Mouse (Mus musculus): ENCODE results near the gene Fetub. TPM values are rescaled to one million over a fixed set of nuclear protein-coding genes. Genes with fewer than 3 reads are reported as not detected.
"Not testable (repeated sequence)": the region's sequence is repeated elsewhere in the genome, so short reads cannot be mapped to it uniquely, and the experiment has no call there.

Fetub gene
- polyA plus RNA-seq, 1 experiment from 2014 or later = 7.3 TPM

GRCm38 (mm10) chr16:22939120-22939695 lies 21.1 kb downstream of the Fetub start:
- no peaks in the 10 kb centered on the region for H3K4me1 ChIP-seq (replicated peaks)
- no peaks in the 10 kb centered on the region for H3K9me3 ChIP-seq (replicated peaks)
- WGBS (ENCODE audit: insufficient replicate concordance) = 62% methylated on average over 8 of the region's 8 CpGs
- no peaks in the 10 kb centered on the region for H3K36me3 ChIP-seq (replicated peaks)
- H3K4me3 ChIP-seq (replicated peaks) = no peak overlapping the region
- H3K4me2 ChIP-seq = no peak overlapping the region
- H3K27ac ChIP-seq (replicated peaks) = no peak overlapping the region
- H3K9ac ChIP-seq = no peak overlapping the region
- H3K27me3 ChIP-seq = no peaks in the 10 kb centered on the region
- ATAC-seq (ENCODE audit: insufficient read depth) = no peak

- H3K27ac ChIP-seq (replicated peaks); ATAC-seq (ENCODE audit: insufficient read depth); H3K4me1 ChIP-seq (replicated peaks); H3K36me3 ChIP-seq (replicated peaks); H3K9me3 ChIP-seq (replicated peaks); H3K27me3 ChIP-seq; H3K9ac ChIP-seq; H3K4me2 ChIP-seq; H3K4me3 ChIP-seq (replicated peaks): not testable (repeated sequence)
Measured at GRCm38 (mm10) chr16:22941825-22942476, 23.8 kb downstream of the Fetub start.

GRCm38 (mm10) chr16:22947371-22947770 lies 29.2 kb downstream of the Fetub start:
- no peak overlapping the region for H3K9ac ChIP-seq
- no peak overlapping the region for H3K4me3 ChIP-seq (replicated peaks)
- no peaks in the 10 kb centered on the region for H3K27me3 ChIP-seq
- 63% methylated on average over 2 of the region's 2 CpGs for WGBS (ENCODE audit: insufficient replicate concordance)
- ATAC-seq (ENCODE audit: insufficient read depth) = no peak
- no peak overlapping the region for H3K4me2 ChIP-seq
- H3K36me3 ChIP-seq (replicated peaks) = no peaks in the 10 kb centered on the region
- no peak overlapping the region for H3K27ac ChIP-seq (replicated peaks)
- no peaks in the 10 kb centered on the region for H3K9me3 ChIP-seq (replicated peaks)
- H3K4me1 ChIP-seq (replicated peaks) = no peaks in the 10 kb centered on the region

GRCm38 (mm10) chr16:22950840-22951395 lies 32.8 kb downstream of the Fetub start, which contains the start of gene Hrg:
Hrg (plus strand) TSS chr16:22951072.
- H3K4me3 ChIP-seq (replicated peaks) = no peak within 1 kb of the TSS
- no peak for ATAC-seq (ENCODE audit: insufficient read depth)
- WGBS (ENCODE audit: insufficient replicate concordance) = 75% methylated on average over 6 of the region's 6 CpGs

GRCm38 (mm10) chr16:22953069-22953468 lies 34.9 kb downstream of the Fetub start:
- WGBS (ENCODE audit: insufficient replicate concordance) = 25% methylated on average over 4 of the region's 4 CpGs
- H3K9ac ChIP-seq = no peak overlapping the region
- H3K4me3 ChIP-seq (replicated peaks) = no peak overlapping the region
- no peaks in the 10 kb centered on the region for H3K27me3 ChIP-seq
- no peak overlapping the region for H3K27ac ChIP-seq (replicated peaks)
- no peaks in the 10 kb centered on the region for H3K36me3 ChIP-seq (replicated peaks)
- H3K4me1 ChIP-seq (replicated peaks) = no peaks in the 10 kb centered on the region
- no peak for ATAC-seq (ENCODE audit: insufficient read depth)
- no peak overlapping the region for H3K4me2 ChIP-seq
- H3K9me3 ChIP-seq (replicated peaks) = no peaks in the 10 kb centered on the region

More at GRCm38 (mm10) chr16:22950840-22951395, 32.8 kb downstream of the Fetub start, which contains the start of gene Hrg:
- Histone ChIP-seq H3K4me2 (no peak within 1 kb of the TSS), H3K4me1 (replicated peaks) (no peaks in the 10 kb centered on the region), H3K9me3 (replicated peaks) (no peaks in the 10 kb centered on the region), H3K9ac (no peak within 1 kb of the TSS), H3K27me3 (no peaks in the 10 kb centered on the region), H3K27ac (replicated peaks) (no peak within 1 kb of the TSS), H3K36me3 (replicated peaks) (no peaks in the 10 kb centered on the region)

- WGBS (ENCODE audit: insufficient replicate concordance) = 65% methylated on average over 13 of the region's 13 CpGs
- Histone ChIP-seq H3K27ac (replicated peaks) (no peak overlapping the region), H3K27me3 (no peaks in the 10 kb centered on the region), H3K4me2 (no peak overlapping the region), H3K9me3 (replicated peaks) (no peaks in the 10 kb centered on the region), H3K9ac (no peak overlapping the region), H3K4me3 (replicated peaks) (no peak overlapping the region), H3K36me3 (replicated peaks) (no peaks in the 10 kb centered on the region), H3K4me1 (replicated peaks) (no peaks in the 10 kb centered on the region)
- ATAC-seq (ENCODE audit: insufficient read depth) = no peak
Measured at GRCm38 (mm10) chr16:22955397-22956084, 37.4 kb downstream of the Fetub start.

- H3K27ac ChIP-seq (replicated peaks) = no peak overlapping the region
- H3K9me3 ChIP-seq (replicated peaks) = no peaks in the 10 kb centered on the region
- WGBS (ENCODE audit: insufficient replicate concordance) = 74% methylated on average over 11 of the region's 11 CpGs
- H3K4me3 ChIP-seq (replicated peaks) = no peak overlapping the region
- no peaks in the 10 kb centered on the region for H3K4me1 ChIP-seq (replicated peaks)
- H3K36me3 ChIP-seq (replicated peaks) = no peaks in the 10 kb centered on the region
- no peaks in the 10 kb centered on the region for H3K27me3 ChIP-seq
- no peak overlapping the region for H3K9ac ChIP-seq
- no peak overlapping the region for H3K4me2 ChIP-seq
- no peak for ATAC-seq (ENCODE audit: insufficient read depth)
Measured at GRCm38 (mm10) chr16:22956085-22956439, 37.9 kb downstream of the Fetub start.

- Histone ChIP-seq H3K4me1 (replicated peaks) (no peaks in the 10 kb centered on the region), H3K4me2 (no peak overlapping the region), H3K9ac (no peak overlapping the region), H3K4me3 (replicated peaks) (no peak overlapping the region), H3K27ac (replicated peaks) (no peak overlapping the region), H3K9me3 (replicated peaks) (no peaks in the 10 kb centered on the region), H3K36me3 (replicated peaks) (no peaks in the 10 kb centered on the region), H3K27me3 (no peaks in the 10 kb centered on the region)
- WGBS (ENCODE audit: insufficient replicate concordance) = 71% methylated on average over 8 of the region's 8 CpGs
- ATAC-seq (ENCODE audit: insufficient read depth) = no peak
Measured at GRCm38 (mm10) chr16:22961073-22961472, 42.9 kb downstream of the Fetub start.

GRCm38 (mm10) chr16:22962256-22962655 lies 44.1 kb downstream of the Fetub start:
- no peaks in the 10 kb centered on the region for H3K27me3 ChIP-seq

GRCm38 (mm10) chr16:22963293-22963692 lies 45.2 kb downstream of the Fetub start:
- no peak overlapping the region for H3K9ac ChIP-seq
- H3K27me3 ChIP-seq = no peaks in the 10 kb centered on the region
- H3K9me3 ChIP-seq (replicated peaks) = no peaks in the 10 kb centered on the region
- H3K4me1 ChIP-seq (replicated peaks) = no peaks in the 10 kb centered on the region
- ATAC-seq (ENCODE audit: insufficient read depth) = no peak
- no peak overlapping the region for H3K4me2 ChIP-seq
- H3K36me3 ChIP-seq (replicated peaks) = no peaks in the 10 kb centered on the region
- no peak overlapping the region for H3K4me3 ChIP-seq (replicated peaks)
- no peak overlapping the region for H3K27ac ChIP-seq (replicated peaks)

More at GRCm38 (mm10) chr16:22962256-22962655, 44.1 kb downstream of the Fetub start:
- Histone ChIP-seq H3K36me3 (replicated peaks) (no peaks in the 10 kb centered on the region), H3K4me3 (replicated peaks) (no peak overlapping the region), H3K4me1 (replicated peaks) (no peaks in the 10 kb centered on the region), H3K27ac (replicated peaks) (no peak overlapping the region), H3K9ac (no peak overlapping the region), H3K4me2 (no peak overlapping the region), H3K9me3 (replicated peaks) (no peaks in the 10 kb centered on the region)
- ATAC-seq (ENCODE audit: insufficient read depth) = no peak
- 53% methylated on average over 5 of the region's 5 CpGs for WGBS (ENCODE audit: insufficient replicate concordance)

- Histone ChIP-seq H3K4me1 (replicated peaks) (no peaks in the 10 kb centered on the region), H3K4me3 (replicated peaks) (no peak overlapping the region), H3K27ac (replicated peaks) (no peak overlapping the region), H3K36me3 (replicated peaks) (no peaks in the 10 kb centered on the region), H3K27me3 (no peaks in the 10 kb centered on the region), H3K4me2 (no peak overlapping the region), H3K9ac (no peak overlapping the region), H3K9me3 (replicated peaks) (no peaks in the 10 kb centered on the region)
- ATAC-seq (ENCODE audit: insufficient read depth) = no peak
- 41% methylated on average over 1 of the region's 1 CpGs for WGBS (ENCODE audit: insufficient replicate concordance)
Measured at GRCm38 (mm10) chr16:22967383-22968030, 49.4 kb downstream of the Fetub start.
